Mouse (Mus musculus) liver, embryonic 11.5 days (tissue): ENCODE results near the gene Adk. TPM values are rescaled to one million over a fixed set of nuclear protein-coding genes. Genes with fewer than 3 reads are reported as not detected.

Experiments used
- ATAC-seq: fragments of 200-750 bp; cut with Nextera tagmentation; replicated peaks from 2 replicates; pipeline ENCODE4 v1.8.0; 2017; ENCODE audit warnings: moderate number of reproducible peaks, mild to moderate bottlenecking, moderate TSS enrichment, moderate library complexity; ENCODE audit not compliant: low FRiP score
- DNase-seq: peaks from one replicate; pipeline ENCODE4 v3.0.0-alpha.2; 2017; ENCODE audit warnings: low spot score
- H3K27ac ChIP-seq: fragments of 300-500 bp; sonication (generic); 2 replicates; pipeline ENCODE4 v1.5.1; 2014; ENCODE audit warnings: mild to moderate bottlenecking, low read depth, low read length, control low read depth
- H3K27me3 ChIP-seq: fragments of 300-500 bp; sonication (generic); replicated peaks from 2 replicates; pipeline ENCODE4 v1.6.1; 2014; ENCODE audit warnings: low read length, mixed read lengths; ENCODE audit not compliant: control insufficient read depth, insufficient read depth
- H3K36me3 ChIP-seq: fragments of 300-500 bp; sonication (generic); 2 replicates; pipeline ENCODE4 v1.6.1; 2014; ENCODE audit warnings: mild to moderate bottlenecking, low read length, moderate library complexity, mixed read lengths; ENCODE audit not compliant: control insufficient read depth, insufficient read depth
- H3K4me1 ChIP-seq: fragments of 300-500 bp; sonication (generic); replicated peaks from 2 replicates; pipeline ENCODE4 v1.6.1; 2014; ENCODE audit warnings: low read length, mixed read lengths; ENCODE audit not compliant: control insufficient read depth, insufficient read depth
- H3K4me2 ChIP-seq: fragments of 300-500 bp; sonication (generic); 2 replicates; pipeline ENCODE4 v1.6.1; 2014; ENCODE audit warnings: mild to moderate bottlenecking, control low read depth, moderate library complexity
- H3K4me3 ChIP-seq: fragments of 300-500 bp; sonication (generic); 2 replicates; pipeline ENCODE4 v1.5.1; 2014; ENCODE audit warnings: low read depth, low read length, control low read depth
- H3K9ac ChIP-seq: fragments of 300-500 bp; sonication (generic); 2 replicates; pipeline ENCODE4 v1.6.1; 2014; ENCODE audit warnings: low read depth, low read length, control low read depth
- H3K9me3 ChIP-seq: fragments of 300-500 bp; sonication (generic); 2 replicates; pipeline ENCODE4 v1.6.1; 2016; ENCODE audit warnings: low read length, inconsistent platforms, mixed read lengths; ENCODE audit not compliant: control insufficient read depth
- WGBS: fragments of 180-500 bp; shearing (Covaris S2); extraction: QIAGEN DNeasy Blood & Tissue Kit; methylation state at CpG from one replicate; pipeline ENCODE4 v1.1.7; 2014; 5-methylcytosine and 5-hydroxymethylcytosine counted together
- polyA plus RNA-seq: library from polyadenylated mRNA; unstranded; fragments of >200 nt; fragmentation: Nextera tagmentation; extraction: Ambion mirVana; gene quantifications from 2 replicates; pipeline ENCODE4 v1.2.1, GENCODE M21; 2014

Gene Adk
- polyA plus RNA-seq, 1 experiment from 2014 or later = 253 TPM

DNA sequence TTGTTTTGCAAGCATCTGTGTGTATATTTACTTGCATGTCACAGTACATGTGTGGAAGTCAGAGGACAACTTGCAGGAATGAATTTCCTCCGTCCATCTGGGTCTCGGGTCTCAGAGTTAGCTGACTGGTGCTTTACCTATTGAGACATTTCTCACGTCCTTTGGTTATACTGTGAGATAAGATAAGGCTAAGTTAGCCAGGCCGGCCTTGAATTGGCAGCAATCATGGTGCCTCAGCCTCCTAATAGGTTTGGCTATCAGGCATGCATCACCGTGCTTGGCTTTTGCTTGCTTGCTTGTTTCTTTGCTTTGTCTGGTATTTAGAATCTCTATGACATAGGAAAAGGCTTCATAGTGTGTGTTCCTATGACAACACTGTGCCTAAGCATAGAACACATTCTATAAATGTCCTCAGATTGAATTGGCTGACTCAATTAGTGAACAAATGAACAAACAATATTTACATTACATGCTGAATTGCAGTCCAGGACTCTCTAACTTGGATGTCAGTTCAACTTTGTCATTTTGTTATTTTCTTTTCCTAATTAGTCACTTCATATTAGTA is 169.3 kb downstream of the Adk start:
- H3K4me1 ChIP-seq = peaks cover 20% of the 10 kb centered on the region
- DNase-seq (no peak), ATAC-seq (0 out of 2 replicates have a peak, but pooled peaks have one; percentile 48)
- H3K9me3 ChIP-seq = no peaks in the 10 kb centered on the region
- no peak overlapping the region for H3K27ac ChIP-seq
- WGBS = 29% methylated on average over 5 of the region's 5 CpGs
- H3K4me2 ChIP-seq = no peak overlapping the region
- no peaks in the 10 kb centered on the region for H3K27me3 ChIP-seq
- H3K36me3 ChIP-seq = no peaks in the 10 kb centered on the region
- no peak overlapping the region for H3K4me3 ChIP-seq
- no peak overlapping the region for H3K9ac ChIP-seq

DNA sequence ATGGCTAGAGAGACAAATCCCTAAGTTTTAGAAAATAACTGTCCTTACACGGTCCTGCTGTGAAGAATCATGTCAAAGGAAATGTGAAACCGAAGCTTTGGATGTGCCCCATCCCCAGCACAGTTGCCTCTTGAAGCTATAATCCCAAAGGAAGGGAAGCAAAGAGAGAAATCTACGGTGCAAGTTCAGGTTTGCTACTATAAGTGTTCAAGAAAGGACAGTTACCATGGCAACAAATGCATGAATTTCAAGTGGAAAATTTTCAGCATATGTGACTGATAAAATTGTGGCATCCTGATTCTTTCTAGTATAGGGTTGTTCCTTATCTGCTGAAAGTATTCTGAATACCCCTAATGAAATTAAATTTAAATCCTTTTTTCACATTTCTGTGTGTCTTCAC is 169.8 kb downstream of the Adk start:
- Histone ChIP-seq H3K4me1 (peaks cover 20% of the 10 kb centered on the region), H3K9me3 (no peaks in the 10 kb centered on the region), H3K27me3 (no peaks in the 10 kb centered on the region), H3K27ac (no peak overlapping the region), H3K4me3 (no peak overlapping the region), H3K36me3 (no peaks in the 10 kb centered on the region), H3K9ac (no peak overlapping the region), H3K4me2 (no peak overlapping the region)
- ATAC-seq = no peak
- DNase-seq = no peak
- WGBS = 84% methylated on average over 3 of the region's 3 CpGs

DNA sequence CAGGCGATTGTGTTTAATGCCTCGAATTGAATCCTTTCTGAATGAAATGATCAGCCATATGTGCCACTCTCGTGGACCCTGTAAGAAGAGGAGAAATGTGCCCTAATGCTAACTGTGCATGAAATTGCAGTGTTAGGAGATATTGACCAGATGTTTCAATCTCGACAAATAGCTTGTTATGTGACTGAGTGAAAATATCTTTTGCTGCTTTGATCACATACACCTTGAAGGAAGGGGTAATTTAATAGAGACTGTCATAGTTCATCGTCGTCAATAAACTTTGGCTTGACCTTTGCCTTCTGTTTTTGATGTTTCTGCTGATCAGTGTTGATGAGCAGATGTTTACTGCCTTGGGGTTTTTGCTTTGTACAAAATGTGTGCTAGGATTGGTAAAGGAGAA is 171.1 kb downstream of the Adk start:
- 80% methylated on average over 6 of the region's 6 CpGs for WGBS
- DNase-seq = no peak
- Histone ChIP-seq H3K9me3 (no peaks in the 10 kb centered on the region), H3K27me3 (no peaks in the 10 kb centered on the region), H3K27ac (0 out of 2 replicates have a peak overlapping the region, but pooled peaks have one; percentile 61), H3K9ac (no peak overlapping the region), H3K4me3 (no peak overlapping the region), H3K4me2 (no peak overlapping the region), H3K4me1 (peaks cover 20% of the 10 kb centered on the region), H3K36me3 (no peaks in the 10 kb centered on the region)
- ATAC-seq = no peak

DNA sequence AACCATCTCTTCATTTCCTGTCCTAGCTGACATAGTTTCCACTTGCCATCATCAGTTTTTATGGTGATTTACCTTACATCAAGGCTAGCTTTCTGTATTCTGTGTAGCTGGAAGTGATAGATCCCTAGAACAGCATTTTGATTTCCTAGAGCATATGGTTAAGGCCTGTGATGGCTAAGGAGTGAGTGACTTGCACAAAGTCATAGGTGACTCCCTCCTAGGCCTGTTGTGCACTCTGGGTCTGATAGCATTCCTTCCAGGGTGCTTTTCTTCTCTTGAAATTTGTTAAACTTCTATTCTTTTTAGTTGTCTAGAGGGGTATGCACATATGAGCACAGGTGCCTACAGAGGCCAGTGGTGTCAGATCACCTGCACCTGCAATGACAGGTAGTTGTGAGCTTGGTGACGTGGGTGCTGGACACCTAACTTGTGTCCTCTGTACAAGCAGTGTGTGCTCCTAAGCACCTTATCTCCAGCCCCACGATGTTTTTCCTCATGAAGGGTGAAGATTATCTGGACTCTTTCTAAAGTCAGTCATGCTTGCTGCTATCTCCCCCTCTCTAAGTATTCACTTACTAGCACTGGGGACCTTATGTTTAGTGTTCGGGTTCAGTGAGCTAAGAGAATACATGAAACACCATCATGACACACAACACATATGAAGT is 171.7 kb downstream of the Adk start:
- Histone ChIP-seq H3K4me3 (no peak overlapping the region), H3K4me2 (peak overlapping the region; percentile 34; the same call in 1 of the 2 replicates), H3K27me3 (no peaks in the 10 kb centered on the region), H3K9me3 (no peaks in the 10 kb centered on the region), H3K9ac (no peak overlapping the region), H3K36me3 (no peaks in the 10 kb centered on the region), H3K4me1 (peaks cover 20% of the 10 kb centered on the region), H3K27ac (peak overlapping the region; percentile 61)
- DNase-seq (no peak), ATAC-seq (peak; percentile 92)
- 54% methylated on average over 3 of the region's 3 CpGs for WGBS

- DNase-seq (no peak), ATAC-seq (no peak)
- Histone ChIP-seq H3K27me3 (no peaks in the 10 kb centered on the region), H3K4me3 (no peak overlapping the region), H3K4me2 (no peak overlapping the region), H3K36me3 (peaks cover 2% of the 10 kb centered on the region; the same call in 1 of the 2 replicates), H3K27ac (no peak overlapping the region), H3K9ac (no peak overlapping the region), H3K4me1 (no peaks in the 10 kb centered on the region), H3K9me3 (no peaks in the 10 kb centered on the region)
- WGBS = 92% methylated on average over 2 of the region's 2 CpGs
These were observed 184.7 kb downstream of the Adk start for GRCm38 (mm10) chr14:21237051-21237450.

DNA sequence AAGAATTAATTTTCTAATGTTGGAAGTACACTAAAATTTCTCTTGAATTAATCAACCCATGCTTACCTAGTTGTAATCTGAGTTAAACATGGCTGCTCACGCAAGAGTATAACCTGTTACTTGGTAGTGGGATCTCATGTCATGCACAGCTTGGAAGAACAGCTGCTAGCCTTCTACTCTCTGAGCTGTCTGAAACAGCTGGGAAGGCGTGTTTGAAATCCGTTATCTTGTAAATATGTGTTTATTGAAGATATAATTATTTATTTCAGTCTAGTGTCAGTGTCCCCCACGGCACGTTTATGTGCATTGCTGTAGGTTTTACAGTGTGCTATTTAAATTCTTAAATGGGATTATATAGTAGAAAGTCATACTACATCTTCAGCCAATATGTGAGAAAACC is 188.7 kb downstream of the Adk start:
- Histone ChIP-seq H3K27me3 (no peaks in the 10 kb centered on the region), H3K4me2 (no peak overlapping the region), H3K9me3 (no peaks in the 10 kb centered on the region), H3K27ac (no peak overlapping the region), H3K9ac (no peak overlapping the region), H3K36me3 (peaks cover 2% of the 10 kb centered on the region; the same call in 1 of the 2 replicates), H3K4me1 (no peaks in the 10 kb centered on the region), H3K4me3 (no peak overlapping the region)
- WGBS = 89% methylated on average over 5 of the region's 5 CpGs
- DNase-seq = no peak
- no peak for ATAC-seq

DNA sequence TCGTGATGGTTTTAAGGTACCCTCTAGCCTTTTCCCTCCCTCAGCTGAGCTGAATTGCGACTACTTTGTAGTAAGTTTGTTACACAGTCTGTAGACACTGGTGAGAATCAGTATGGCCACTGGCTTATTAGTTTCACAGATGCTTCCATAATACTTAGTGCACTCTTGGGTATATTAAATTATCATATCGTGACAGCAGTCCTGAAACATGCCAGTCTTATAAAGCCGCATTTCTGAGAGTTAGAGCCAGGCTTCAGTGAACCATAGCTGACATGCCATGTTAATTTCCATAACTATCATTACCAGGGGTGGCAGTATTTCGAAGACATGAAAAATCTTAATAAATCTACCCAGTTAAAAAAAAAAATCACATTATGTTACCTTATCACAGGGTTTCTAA is 199.0 kb downstream of the Adk start:
- H3K27ac ChIP-seq = no peak overlapping the region
- H3K4me3 ChIP-seq = no peak overlapping the region
- H3K4me1 ChIP-seq = no peaks in the 10 kb centered on the region
- DNase-seq = no peak
- no peak overlapping the region for H3K9ac ChIP-seq
- H3K36me3 ChIP-seq = no peaks in the 10 kb centered on the region
- no peak for ATAC-seq
- H3K4me2 ChIP-seq = no peak overlapping the region
- H3K27me3 ChIP-seq = no peaks in the 10 kb centered on the region
- no peaks in the 10 kb centered on the region for H3K9me3 ChIP-seq
- 94% methylated on average over 5 of the region's 5 CpGs for WGBS

GRCm38 (mm10) chr14:21252326-21252886 is 200.0 kb downstream of the Adk start:
- no peak overlapping the region for H3K4me3 ChIP-seq
- H3K4me1 ChIP-seq = no peaks in the 10 kb centered on the region
- WGBS = 68% methylated on average over 7 of the region's 7 CpGs
- no peak overlapping the region for H3K27ac ChIP-seq
- H3K9me3 ChIP-seq = no peaks in the 10 kb centered on the region
- DNase-seq = no peak
- no peak overlapping the region for H3K9ac ChIP-seq
- H3K36me3 ChIP-seq = no peaks in the 10 kb centered on the region
- H3K4me2 ChIP-seq = no peak overlapping the region
- ATAC-seq = no peak
- H3K27me3 ChIP-seq = no peaks in the 10 kb centered on the region
